Mouse (Mus musculus) adrenal gland, adult (tissue): ENCODE results near the gene Cd69.

Source experiments
- DNase-seq, 2 experiments: peaks; one replicate each; pipeline ENCODE4 v3.0.0; 2022 to 2023; ENCODE audit warnings: low spot score in 1 of 2; ENCODE audit not compliant: inconsistent age in 2 of 2

Cd69 gene

GRCm38 (mm10) chr6:129248243-129248642 lies 27.0 kb downstream of the Cd69 start:
- DNase-seq = no peak

- no peak for DNase-seq
These were observed 28.2 kb downstream of the Cd69 start for GRCm38 (mm10) chr6:129246992-129247391.

GRCm38 (mm10) chr6:129245793-129246192 lies 29.4 kb downstream of the Cd69 start:
- DNase-seq = no peak

GRCm38 (mm10) chr6:129241907-129242306 lies 33.3 kb downstream of the Cd69 start:
- peak in 1 of 2 experiments; percentile 54 for DNase-seq

GRCm38 (mm10) chr6:129241471-129241870 lies 33.8 kb downstream of the Cd69 start:
- DNase-seq = peak in 1 of 2 experiments; percentile 21

GRCm38 (mm10) chr6:129239564-129240248 lies 35.5 kb downstream of the Cd69 start:
- DNase-seq = no peak

GRCm38 (mm10) chr6:129238275-129239038 lies 36.8 kb downstream of the Cd69 start:
- no peak for DNase-seq

GRCm38 (mm10) chr6:129237350-129238274 lies 37.6 kb downstream of the Cd69 start:
- DNase-seq = peak; percentile 83 to 94

GRCm38 (mm10) chr6:129236652-129237342 lies 38.4 kb downstream of the Cd69 start:
- DNase-seq = peak in 1 of 2 experiments; percentile 54

GRCm38 (mm10) chr6:129235855-129236461 lies 39.3 kb downstream of the Cd69 start:
- peak; percentile 45 to 76 for DNase-seq

GRCm38 (mm10) chr6:129234456-129235360 lies 40.5 kb downstream of the Cd69 start:
- no peak for DNase-seq

- DNase-seq = no peak
These were observed 41.3 kb downstream of the Cd69 start for GRCm38 (mm10) chr6:129233955-129234369.

- peak in 1 of 2 experiments; percentile 37 for DNase-seq
These were observed 41.8 kb downstream of the Cd69 start for GRCm38 (mm10) chr6:129233366-129233954.

GRCm38 (mm10) chr6:129232842-129233205 lies 42.4 kb downstream of the Cd69 start:
- peak; percentile 29 to 70 for DNase-seq

- DNase-seq = no peak
These were observed 43.0 kb downstream of the Cd69 start for GRCm38 (mm10) chr6:129232005-129232841.

- DNase-seq = peak; percentile 49 to 89
These were observed 45.3 kb downstream of the Cd69 start for GRCm38 (mm10) chr6:129229774-129230578.
